Comparison of ENCODE assay signal across 29 mouse cellular contexts in the genomic region with DNA sequence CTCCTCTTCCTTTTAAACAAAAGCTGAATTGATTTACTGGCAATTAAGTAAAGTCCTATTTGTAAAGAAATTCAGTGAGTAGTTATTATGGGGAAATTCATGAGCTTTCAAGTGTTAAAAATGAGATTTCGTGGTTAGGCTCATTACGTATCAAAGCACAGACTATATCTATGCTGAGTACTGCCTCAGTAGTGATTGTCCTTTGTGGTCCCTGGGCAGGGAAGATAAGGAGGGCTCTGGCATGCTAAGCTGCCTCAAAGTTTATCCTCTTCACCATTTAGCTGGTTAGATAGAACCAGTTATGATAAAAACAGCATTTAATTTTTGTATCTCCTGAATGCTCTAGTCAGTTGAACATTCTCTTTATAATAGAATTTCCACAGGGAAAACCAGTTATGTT. TPM values are rescaled to one million over a fixed set of nuclear protein-coding genes. Genes with fewer than 3 reads are reported as not detected.
DNase-seq lines count a peak whose midpoint lies in the region; ATAC-seq and TF ChIP-seq lines count a peak whose summit lies in the region.
"Had no signal": no experiment of that assay in that cellular context is flagged by ENCODE, and none has a peak within 500 bp of the region (broad histone marks: within the 10 kb centered on the region; RNA-seq: fewer than 3 reads in every experiment).

No protein-coding gene starts in this region.

- TF ChIP-seq CTCF in brain, embryonic 14.5 days (IDR thresholded peaks at IDR 0.05; ENCODE audit: borderline replicate concordance, extremely low read depth, insufficient read depth, insufficient read length), result no peak
- TF ChIP-seq CTCF in midbrain, postnatal 0 days (IDR thresholded peaks at IDR 0.05), result no peak

- H3K27ac ChIP-seq in hindbrain, embryonic 14.5 days, result no peak overlapping the region
- no peak overlapping the region for H3K27ac ChIP-seq in hindbrain, embryonic 12.5 days
- H3K27ac ChIP-seq in midbrain, postnatal 0 days (ENCODE audit: low read depth, low read length), result no peak overlapping the region
- H3K27ac ChIP-seq: embryonic facial prominence, embryonic 10.5 days; embryonic facial prominence, embryonic 13.5 days; forebrain, embryonic 12.5 days; forebrain, embryonic 15.5 days; heart, adult 2 months; heart, embryonic 10.5 days; heart, embryonic 13.5 days; intestine, embryonic 15.5 days had no signal

- no peak overlapping the region for H3K4me3 ChIP-seq in hindbrain, embryonic 14.5 days (replicated peaks; ENCODE audit: low read length)
- no peak overlapping the region for H3K4me3 ChIP-seq in hindbrain, embryonic 12.5 days
- no peak overlapping the region for H3K4me3 ChIP-seq in midbrain, postnatal 0 days (ENCODE audit: low read depth, low read length)
- H3K4me3 ChIP-seq: embryonic facial prominence, embryonic 10.5 days; embryonic facial prominence, embryonic 13.5 days; erythroblast, embryonic 14.5 days; forebrain, embryonic 12.5 days; forebrain, embryonic 15.5 days; heart, adult 2 months; heart, embryonic 10.5 days; heart, embryonic 13.5 days; intestine, embryonic 15.5 days had no signal

- TF ChIP-seq POLR2A in brain, embryonic 14.5 days (IDR thresholded peaks at IDR 0.05; ENCODE audit: borderline replicate concordance, extremely low read depth, insufficient read depth, insufficient read length, poor library complexity, severe bottlenecking), result no peak

- peak; percentile 21 for DNase-seq in hindbrain, embryonic 14.5 days (ENCODE audit: low spot score)
- peak; percentile 23 for DNase-seq in brain, embryonic 14.5 days (ENCODE audit: low read depth)
- no peak for DNase-seq in yolk sac, embryonic 10.5 days (ENCODE audit: low spot score)
- DNase-seq in midbrain, postnatal 0 days (ENCODE audit: low spot score), result no peak
- DNase-seq in adrenal gland, postnatal 10 days, result no peak
- DNase-seq: adrenal gland, postnatal 14 days; B cell, adult 2 months; cerebellum, adult 18-20 months; cerebellum, adult 9-11 months; cerebellum, postnatal 25 days; embryo, embryonic 11 days; gastrocnemius, postnatal 36 days; heart, adult 2 months; heart, postnatal 14 days; heart, postnatal 4 days had no signal

- H3K4me1 ChIP-seq in hindbrain, embryonic 14.5 days (replicated peaks; ENCODE audit: control insufficient read depth, insufficient read depth, low read length), result no peaks in the 10 kb centered on the region
- no peaks in the 10 kb centered on the region for H3K4me1 ChIP-seq in hindbrain, embryonic 12.5 days
- no peaks in the 10 kb centered on the region for H3K4me1 ChIP-seq in midbrain, postnatal 0 days (ENCODE audit: insufficient read depth, low read length)
- H3K4me1 ChIP-seq: embryonic facial prominence, embryonic 10.5 days; embryonic facial prominence, embryonic 13.5 days; forebrain, embryonic 12.5 days; forebrain, embryonic 15.5 days; heart, embryonic 10.5 days; heart, embryonic 13.5 days; intestine, embryonic 15.5 days had no signal

- no peaks in the 10 kb centered on the region for H3K27me3 ChIP-seq in hindbrain, embryonic 14.5 days (ENCODE audit: control insufficient read depth, insufficient read depth, low read length)
- no peaks in the 10 kb centered on the region for H3K27me3 ChIP-seq in hindbrain, embryonic 12.5 days
- H3K27me3 ChIP-seq in midbrain, postnatal 0 days (ENCODE audit: insufficient read depth, low read length), result no peaks in the 10 kb centered on the region
- H3K27me3 ChIP-seq: CH12.LX; embryonic facial prominence, embryonic 13.5 days; forebrain, embryonic 12.5 days; forebrain, embryonic 15.5 days; heart, embryonic 13.5 days; intestine, embryonic 15.5 days had no signal

- H3K9ac ChIP-seq in hindbrain, embryonic 14.5 days, result no peak overlapping the region
- no peak overlapping the region for H3K9ac ChIP-seq in hindbrain, embryonic 12.5 days
- H3K9ac ChIP-seq in midbrain, postnatal 0 days (replicated peaks; ENCODE audit: low read length, poor library complexity, severe bottlenecking), result no peak overlapping the region
- H3K9ac ChIP-seq: embryonic facial prominence, embryonic 13.5 days; forebrain, embryonic 12.5 days; forebrain, embryonic 15.5 days; heart, embryonic 13.5 days; intestine, embryonic 15.5 days had no signal

- no peak overlapping the region for H3K4me2 ChIP-seq in hindbrain, embryonic 14.5 days (replicated peaks)
- no peak overlapping the region for H3K4me2 ChIP-seq in hindbrain, embryonic 12.5 days (replicated peaks)
- H3K4me2 ChIP-seq in midbrain, postnatal 0 days (ENCODE audit: low read depth, low read length, poor library complexity, severe bottlenecking), result no peak overlapping the region
- H3K4me2 ChIP-seq: embryonic facial prominence, embryonic 13.5 days; forebrain, embryonic 12.5 days; forebrain, embryonic 15.5 days; heart, embryonic 13.5 days; intestine, embryonic 15.5 days had no signal

- no peak for ATAC-seq in hindbrain, embryonic 14.5 days (ENCODE audit: low FRiP score)
- no peak for ATAC-seq in hindbrain, embryonic 12.5 days (ENCODE audit: low FRiP score)
- peak; percentile 96 for ATAC-seq in megakaryocyte progenitor cell, adult 5-6 weeks (replicated peaks; ENCODE audit: poor library complexity)
- ATAC-seq in midbrain, postnatal 0 days (ENCODE audit: low FRiP score), result no peak
- ATAC-seq: forebrain, embryonic 15.5 days; hindbrain, embryonic 16.5 days; intestine, embryonic 15.5 days; Patski had no signal

- no peaks in the 10 kb centered on the region for H3K36me3 ChIP-seq in hindbrain, embryonic 14.5 days (replicated peaks; ENCODE audit: control insufficient read depth, insufficient read depth)
- H3K36me3 ChIP-seq in hindbrain, embryonic 12.5 days, result no peaks in the 10 kb centered on the region
- H3K36me3 ChIP-seq in midbrain, postnatal 0 days (ENCODE audit: insufficient read depth, low read length), result no peaks in the 10 kb centered on the region
- H3K36me3 ChIP-seq: embryonic facial prominence, embryonic 10.5 days; embryonic facial prominence, embryonic 13.5 days; forebrain, embryonic 12.5 days; forebrain, embryonic 15.5 days; heart, embryonic 10.5 days; heart, embryonic 13.5 days; intestine, embryonic 15.5 days had no signal

- H3K9me3 ChIP-seq in hindbrain, embryonic 14.5 days (ENCODE audit: control insufficient read depth, low read length), result no peaks in the 10 kb centered on the region
- no peaks in the 10 kb centered on the region for H3K9me3 ChIP-seq in hindbrain, embryonic 12.5 days (replicated peaks)
- H3K9me3 ChIP-seq in midbrain, postnatal 0 days (ENCODE audit: low read length), result no peaks in the 10 kb centered on the region
- H3K9me3 ChIP-seq: embryonic facial prominence, embryonic 10.5 days; embryonic facial prominence, embryonic 13.5 days; forebrain, embryonic 12.5 days; forebrain, embryonic 15.5 days; heart, embryonic 10.5 days; heart, embryonic 13.5 days; intestine, embryonic 15.5 days had no signal

- WGBS in hindbrain, embryonic 14.5 days, result 31% methylated on average over 2 of the region's 2 CpGs
- WGBS in hindbrain, embryonic 12.5 days, result 42% methylated on average over 2 of the region's 2 CpGs
- WGBS in midbrain, postnatal 0 days, result 39% methylated on average over 2 of the region's 2 CpGs

RNA-seq across cellular contexts. Expression of a gene that starts 14.2 kb away (rescaled TPM):
- polyA plus RNA-seq in hindbrain, embryonic 14.5 days (2014; fragmentation: Nextera tagmentation; extraction: Ambion mirVana), result 0.78 and 1.1 TPM in 2 replicates
- polyA plus RNA-seq in hindbrain, embryonic 12.5 days (2016; fragmentation: Nextera tagmentation; extraction: Ambion mirVana), result 3.3 and 4.3 TPM in 2 replicates
- 0.28 and 0.66 TPM in 2 replicates for polyA plus RNA-seq in brain, embryonic 14.5 days (2012; rRNA removed)
- not detected in 2 replicates for total RNA-seq in megakaryocyte progenitor cell, adult 5-6 weeks (2015)
- total RNA-seq in megakaryocyte progenitor cell, adult 5-6 weeks (2017), result 0.10 TPM in 1 of 2 replicates, not detected in the other
- total RNA-seq in midbrain, postnatal 0 days (2014; rRNA removed), result 0.52 and 0.71 TPM in 2 replicates
- 0.41 and 0.64 TPM in 2 replicates for polyA plus RNA-seq in midbrain, postnatal 0 days (2015; fragmentation: Nextera tagmentation; extraction: Ambion mirVana)
- 10 to 100 TPM in 1 of 2 experiments, 1 to 10 TPM in 1; 6.6 to 10.5 TPM for total RNA-seq in adrenal gland, postnatal 10 days (2021)
- total RNA-seq: CH12.LX; granulocyte monocyte progenitor cell, adult 5-6 weeks had no signal
- polyA plus RNA-seq: erythroblast, embryonic 14.5 days had no signal

RNA-seq across cellular contexts. Expression of a gene that starts 50.7 kb away (rescaled TPM):
- 2.8 and 2.9 TPM in 2 replicates for polyA plus RNA-seq in hindbrain, embryonic 14.5 days (2014; fragmentation: Nextera tagmentation; extraction: Ambion mirVana)
- polyA plus RNA-seq in hindbrain, embryonic 12.5 days (2016; fragmentation: Nextera tagmentation; extraction: Ambion mirVana), result 5.1 and 5.9 TPM in 2 replicates
- polyA plus RNA-seq in brain, embryonic 14.5 days (2012; rRNA removed), result 1.6 and 1.7 TPM in 2 replicates
- 27.3 and 31.8 TPM in 2 replicates for total RNA-seq in megakaryocyte progenitor cell, adult 5-6 weeks (2015)
- 25.3 and 26.5 TPM in 2 replicates for total RNA-seq in megakaryocyte progenitor cell, adult 5-6 weeks (2017)
- 0.93 and 1.6 TPM in 2 replicates for total RNA-seq in midbrain, postnatal 0 days (2014; rRNA removed)
- 1.5 and 2.6 TPM in 2 replicates for polyA plus RNA-seq in midbrain, postnatal 0 days (2015; fragmentation: Nextera tagmentation; extraction: Ambion mirVana)
- total RNA-seq in adrenal gland, postnatal 10 days (2021), result 10 to 100 TPM; 16.3 to 21.1 TPM

Comparison
In these comparisons a context has a peak if more than half of its experiments do, and no peak if none do; other contexts are left out.
1. DNase-seq: peak in hindbrain, embryonic 14.5 days (single experiment) and brain, embryonic 14.5 days (single experiment); none in yolk sac, embryonic 10.5 days (single experiment), midbrain, postnatal 0 days (single experiment) and adrenal gland, postnatal 10 days (single experiment).